Mouse (Mus musculus) G1E (cell line): ENCODE measurements around the gene Slc9a2. TPM values are rescaled to one million over a fixed set of nuclear protein-coding genes. Genes with fewer than 3 reads are reported as not detected.

ENCODE experiments used
- ATAC-seq: 2 replicates; pipeline ENCODE4 v1.8.0; 2016; ENCODE audit warnings: mild to moderate bottlenecking; ENCODE audit not compliant: insufficient number of reproducible peaks, poor library complexity, low FRiP score, severe bottlenecking; ENCODE audit errors: extremely low read depth
- DNase-seq: peaks from one replicate; pipeline ENCODE4 v3.0.0; 2012; ENCODE audit warnings: low spot score
- H3K27me3 ChIP-seq: 2 replicates; pipeline ENCODE4 v1.6.1; 2012; ENCODE audit warnings: mild to moderate bottlenecking, low read length, inconsistent platforms; ENCODE audit not compliant: insufficient read depth
- H3K36me3 ChIP-seq: replicated peaks from 2 replicates; pipeline ENCODE3; 2012; ENCODE audit warnings: mild to moderate bottlenecking, inconsistent platforms
- H3K4me1 ChIP-seq: 2 replicates; pipeline ENCODE4 v1.6.1; 2012; ENCODE audit warnings: low read depth, low read length, inconsistent platforms, mixed read lengths; ENCODE audit not compliant: insufficient read depth
- H3K4me3 ChIP-seq: 2 replicates; pipeline ENCODE4 v1.5.1; 2012; ENCODE audit warnings: low read depth, mild to moderate bottlenecking, inconsistent platforms, low read length, moderate library complexity, mixed read lengths
- H3K9me3 ChIP-seq: replicated peaks from 2 replicates; pipeline ENCODE4 v1.6.1; 2012; ENCODE audit warnings: inconsistent platforms
- CTCF ChIP-seq: IDR thresholded peaks from 2 replicates; pipeline ENCODE4 v1.5.1; 2012; ENCODE audit warnings: low read depth, low read length, inconsistent platforms, mixed read lengths
- GATA1 ChIP-seq: IDR thresholded peaks from 2 replicates; pipeline ENCODE4 v1.6.1; 2012; ENCODE audit warnings: borderline replicate concordance, low read length, inconsistent platforms, mixed read lengths
- GATA2 ChIP-seq: IDR thresholded peaks from 2 replicates; pipeline ENCODE4 v1.6.1; 2012; ENCODE audit warnings: low read depth, low read length, inconsistent platforms, borderline replicate concordance
- POLR2AphosphoS5 ChIP-seq: IDR thresholded peaks from 2 replicates; pipeline ENCODE4 v1.6.1; 2012; ENCODE audit warnings: low read depth, low read length, inconsistent platforms; ENCODE audit not compliant: insufficient replicate concordance
- TAL1 ChIP-seq: conservative IDR thresholded peaks from 2 replicates; pipeline ENCODE4 v1.6.1; 2012; ENCODE audit warnings: low read depth, low read length, inconsistent platforms, mixed read lengths
- polyA plus RNA-seq: library from polyadenylated mRNA; stranded (reverse); fragments of >175 nt; gene quantifications from 2 replicates; pipeline ENCODE4 v1.2.3, GENCODE M21; 2012
- total RNA-seq, 2 experiments: library from RNA; stranded (forward) in 1 of 2; stranded (reverse) in 1 of 2; fragments of 200-1000 nt in 1 of 2; fragments of >200 nt in 1 of 2; fragmentation: Nextera tagmentation in 1 of 2; gene quantifications; 2 replicates each; pipeline ENCODE4 v1.2.3; 2014 to 2017

The Slc9a2 gene
- total and polyA plus RNA-seq, 3 experiments: 0.27 TPM; not detected in 2

DNA sequence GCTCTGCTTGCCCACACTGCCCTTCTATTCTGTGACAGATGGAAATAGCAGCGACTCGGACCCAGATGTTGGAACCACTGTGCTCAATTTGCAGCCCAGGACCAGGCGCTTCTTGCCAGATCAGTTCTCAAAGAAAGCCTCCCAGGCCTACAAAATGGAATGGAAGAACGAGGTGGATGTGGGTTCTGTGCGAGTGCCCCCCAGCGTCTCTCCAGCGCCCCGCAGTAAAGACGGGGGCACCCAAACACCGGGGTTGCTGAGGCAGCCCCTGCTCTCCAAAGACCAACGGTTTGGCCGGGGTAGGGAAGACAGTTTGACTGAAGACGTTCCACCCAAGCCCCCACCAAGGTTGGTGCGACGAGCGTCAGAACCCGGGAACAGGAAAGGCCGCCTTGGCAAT, 87.2 kb downstream of the Slc9a2 start:
- H3K4me1 ChIP-seq: 0 out of 2 replicates have a peak, but pooled peaks cover 2% of the 10 kb centered on the region
- H3K9me3 ChIP-seq: no peaks in the 10 kb centered on the region
- TF ChIP-seq CTCF (no peak), GATA1 (no peak), GATA2 (no peak), POLR2AphosphoS5 (no peak), TAL1 (no peak)
- H3K4me3 ChIP-seq: no peak overlapping the region
- H3K36me3 ChIP-seq: no peaks in the 10 kb centered on the region
- DNase-seq (no peak), ATAC-seq (no peak)
- H3K27me3 ChIP-seq: peaks cover 2% of the 10 kb centered on the region; the same call in 1 of the 2 replicates

- Histone ChIP-seq H3K27me3 (peaks cover 2% of the 10 kb centered on the region; the same call in 1 of the 2 replicates), H3K4me3 (no peak overlapping the region), H3K36me3 (peaks cover 5% of the 10 kb centered on the region), H3K4me1 (0 out of 2 replicates have a peak, but pooled peaks cover 2% of the 10 kb centered on the region), H3K9me3 (no peaks in the 10 kb centered on the region)
- DNase-seq (peak; percentile 21), ATAC-seq (peak; percentile 38; the same call in 1 of the 2 replicates)
- peak; percentile 59 for TF ChIP-seq CTCF
- TF ChIP-seq GATA1: no peak
These were observed 88.2 kb downstream of the Slc9a2 start for GRCm38 (mm10) chr1:40768606-40769005.

- TF ChIP-seq TAL1 (no peak), GATA1 (no peak), CTCF (no peak), POLR2AphosphoS5 (no peak), GATA2 (no peak)
- peaks cover 2% of the 10 kb centered on the region; the same call in 1 of the 2 replicates for H3K27me3 ChIP-seq
- H3K9me3 ChIP-seq: no peaks in the 10 kb centered on the region
- H3K4me3 ChIP-seq: no peak overlapping the region
- H3K36me3 ChIP-seq: peaks cover 13% of the 10 kb centered on the region
- 0 out of 2 replicates have a peak, but pooled peaks cover 2% of the 10 kb centered on the region for H3K4me1 ChIP-seq
- ATAC-seq (no peak), DNase-seq (no peak)
These were observed 89.0 kb downstream of the Slc9a2 start for GRCm38 (mm10) chr1:40769331-40769894.

- TF ChIP-seq TAL1 (no peak), CTCF (no peak), POLR2AphosphoS5 (no peak), GATA2 (no peak), GATA1 (no peak)
- Histone ChIP-seq H3K4me3 (no peak overlapping the region), H3K36me3 (peaks cover 19% of the 10 kb centered on the region), H3K27me3 (no peaks in the 10 kb centered on the region), H3K4me1 (0 out of 2 replicates have a peak, but pooled peaks cover 2% of the 10 kb centered on the region), H3K9me3 (no peaks in the 10 kb centered on the region)
- no peak for ATAC-seq
- no peak for DNase-seq
These were observed 91.0 kb downstream of the Slc9a2 start for GRCm38 (mm10) chr1:40771196-40771970.

- no peaks in the 10 kb centered on the region for H3K27me3 ChIP-seq
- ATAC-seq (no peak), DNase-seq (no peak)
- no peak overlapping the region for H3K4me3 ChIP-seq
- no peaks in the 10 kb centered on the region for H3K9me3 ChIP-seq
- no peak for TF ChIP-seq GATA2
- no peak for TF ChIP-seq CTCF
- TF ChIP-seq POLR2AphosphoS5: no peak
- no peak for TF ChIP-seq TAL1
- TF ChIP-seq GATA1: no peak
- H3K36me3 ChIP-seq: peaks cover 24% of the 10 kb centered on the region
- 0 out of 2 replicates have a peak, but pooled peaks cover 2% of the 10 kb centered on the region for H3K4me1 ChIP-seq
These were observed 92.9 kb downstream of the Slc9a2 start for GRCm38 (mm10) chr1:40773234-40773633.

- H3K9me3 ChIP-seq: peaks cover 4% of the 10 kb centered on the region; the same call in 1 of the 2 replicates
- H3K4me3 ChIP-seq: no peak overlapping the region
- TF ChIP-seq POLR2AphosphoS5 (no peak), TAL1 (no peak), GATA2 (no peak), CTCF (no peak), GATA1 (no peak)
- ATAC-seq: no peak
- DNase-seq: no peak
- H3K36me3 ChIP-seq: peaks cover 27% of the 10 kb centered on the region
- H3K27me3 ChIP-seq: no peaks in the 10 kb centered on the region
- 0 out of 2 replicates have a peak, but pooled peaks cover 2% of the 10 kb centered on the region for H3K4me1 ChIP-seq
These were observed 93.7 kb downstream of the Slc9a2 start for GRCm38 (mm10) chr1:40774040-40774439.

DNA sequence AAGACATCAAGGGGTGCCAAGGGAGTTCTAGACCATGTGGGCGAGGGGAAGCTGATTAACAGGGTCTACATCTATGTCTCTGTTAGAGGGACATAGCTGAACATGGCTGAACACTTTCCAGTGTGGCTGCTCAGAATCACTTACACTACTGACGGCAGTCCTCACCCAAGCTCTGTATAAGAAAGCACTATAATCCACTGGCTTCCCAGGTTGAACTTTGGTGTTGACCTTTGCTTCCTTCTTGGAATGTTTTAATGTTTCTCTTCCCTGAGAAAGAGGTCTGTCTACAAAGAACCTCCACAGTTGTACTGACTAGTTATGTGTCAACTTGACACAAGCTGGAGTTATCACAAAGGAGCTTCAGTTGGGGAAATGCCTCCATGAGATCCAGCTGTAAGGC, 95.7 kb downstream of the Slc9a2 start:
- DNase-seq (no peak), ATAC-seq (no peak)
- H3K4me3 ChIP-seq: no peak overlapping the region
- no peaks in the 10 kb centered on the region for H3K27me3 ChIP-seq
- peaks cover 40% of the 10 kb centered on the region for H3K36me3 ChIP-seq
- no peak for TF ChIP-seq GATA1
- no peak for TF ChIP-seq TAL1
- TF ChIP-seq GATA2: no peak
- no peak for TF ChIP-seq POLR2AphosphoS5
- no peak for TF ChIP-seq CTCF
- H3K4me1 ChIP-seq: no peaks in the 10 kb centered on the region
- H3K9me3 ChIP-seq: peaks cover 5% of the 10 kb centered on the region; the same call in 1 of the 2 replicates
